Mouse (Mus musculus): ENCODE data around the gene Cct3.

GRCm38 (mm10) chr3:88354396-88355165 is 57.7 kb downstream of the Cct3 start:
- TF ChIP-seq CTCF (conservative IDR thresholded peaks at IDR 0.05; ENCODE audit: low read length) = no peak
- TF ChIP-seq NANOG (IDR thresholded peaks at IDR 0.05; ENCODE audit: borderline replicate concordance, low read length) = no peak
- TF ChIP-seq POU5F1 (IDR thresholded peaks at IDR 0.05; ENCODE audit: borderline replicate concordance, low read length) = no peak

Data from E14TG2a.4 (cell line).